Comparison of ENCODE assay signal across 26 mouse cellular contexts in the genomic region with DNA sequence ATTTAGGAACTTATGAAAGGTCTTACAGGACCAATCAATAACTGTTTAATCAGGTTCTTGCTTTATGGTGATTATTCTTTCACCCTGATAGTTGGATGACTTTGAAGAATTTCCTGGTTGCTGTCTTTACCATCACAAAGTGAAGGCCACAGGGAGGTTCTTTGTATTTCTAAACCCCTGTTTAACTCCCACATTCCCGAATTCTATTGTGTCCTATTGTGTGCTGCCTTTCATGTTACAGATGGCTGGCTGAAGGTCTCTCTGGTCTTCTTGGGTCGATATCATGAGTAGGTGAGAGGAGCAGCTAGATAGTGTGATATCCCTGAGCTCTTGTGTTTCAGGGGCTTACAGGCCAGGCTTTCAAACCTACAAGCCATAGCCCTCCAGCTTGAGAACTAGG.
"Had no signal": no experiment of that assay in that cellular context is flagged by ENCODE, and none has a peak within 500 bp of the region (broad histone marks: within the 10 kb centered on the region; RNA-seq: fewer than 3 reads in every experiment).

No protein-coding gene starts in this region.

- H3K4me3 ChIP-seq: heart, adult 2 months; heart, embryonic 13.5 days; heart, embryonic 15.5 days; hindbrain, embryonic 13.5 days; intestine, embryonic 15.5 days; limb, embryonic 10.5 days; limb, embryonic 12.5 days; liver, embryonic 13.5 days; liver, embryonic 15.5 days had no signal

- H3K27ac ChIP-seq: heart, adult 2 months; heart, embryonic 13.5 days; heart, embryonic 15.5 days; hindbrain, embryonic 13.5 days; intestine, embryonic 15.5 days; limb, embryonic 10.5 days; limb, embryonic 12.5 days; liver, embryonic 13.5 days; liver, embryonic 15.5 days had no signal

- H3K27me3 ChIP-seq: heart, embryonic 13.5 days; heart, embryonic 15.5 days; hindbrain, embryonic 13.5 days; intestine, embryonic 15.5 days; limb, embryonic 12.5 days; liver, embryonic 13.5 days; liver, embryonic 15.5 days had no signal

- ATAC-seq: hindbrain, embryonic 16.5 days; inflammation-experienced regulatory T-cells, adult 6 months; intestine, embryonic 15.5 days; intestine, postnatal 0 days had no signal

- DNase-seq: gastrocnemius, postnatal 14 days; gastrocnemius, postnatal 36 days; heart, adult 11 months; heart, adult 2 months; heart, postnatal 14 days; heart, postnatal 36 days; kidney, adult 18-20 months; kidney, adult 8-10 months; kidney, postnatal 10 days; kidney, postnatal 25 days; layer of hippocampus, adult 9-11 months; layer of hippocampus, postnatal 36 days; liver; liver, embryonic 13.5 days had no signal

- H3K9ac ChIP-seq: heart, embryonic 13.5 days; heart, embryonic 15.5 days; hindbrain, embryonic 13.5 days; intestine, embryonic 15.5 days; limb, embryonic 12.5 days; liver, embryonic 13.5 days; liver, embryonic 15.5 days had no signal

- H3K4me2 ChIP-seq: heart, embryonic 11.5 days; heart, embryonic 13.5 days; heart, embryonic 15.5 days; hindbrain, embryonic 13.5 days; intestine, embryonic 15.5 days; limb, embryonic 12.5 days; liver, embryonic 11.5 days; liver, embryonic 13.5 days; liver, embryonic 15.5 days had no signal

- H3K4me1 ChIP-seq: heart, embryonic 13.5 days; heart, embryonic 15.5 days; hindbrain, embryonic 13.5 days; limb, embryonic 10.5 days; limb, embryonic 12.5 days had no signal

- H3K36me3 ChIP-seq: heart, embryonic 13.5 days; heart, embryonic 15.5 days; hindbrain, embryonic 13.5 days; intestine, embryonic 15.5 days; limb, embryonic 10.5 days; limb, embryonic 12.5 days; liver, embryonic 13.5 days; liver, embryonic 15.5 days had no signal

- H3K9me3 ChIP-seq: heart, embryonic 13.5 days; heart, embryonic 15.5 days; hindbrain, embryonic 13.5 days; intestine, embryonic 15.5 days; limb, embryonic 10.5 days; limb, embryonic 12.5 days; liver, embryonic 13.5 days; liver, embryonic 15.5 days had no signal
